Mouse (Mus musculus) small intestine, adult 2 months (tissue): ENCODE results near the gene Ptger4.

ENCODE experiments used
- CTCF ChIP-seq: fragments of 200-500 bp; IDR thresholded peaks from 2 replicates; pipeline ENCODE4 v1.5.1; 2012; ENCODE audit warnings: low read depth, mild to moderate bottlenecking, control low read depth, inconsistent platforms, low read length, moderate library complexity, mixed read lengths; ENCODE audit not compliant: insufficient replicate concordance, insufficient read length; ENCODE audit errors: extremely low read depth
- POLR2A ChIP-seq: fragments of 200-500 bp; IDR thresholded peaks from 2 replicates; pipeline ENCODE4 v1.6.1; 2012; ENCODE audit warnings: low read depth, mild to moderate bottlenecking, control low read depth, inconsistent platforms, low read length, moderate library complexity

- TF ChIP-seq CTCF (no peak), POLR2A (no peak)
Measured at GRCm38 (mm10) chr15:5194931-5195330, 49.1 kb downstream of the Ptger4 start.
